Mouse (Mus musculus) forebrain, embryonic 10.5 days (tissue): ENCODE measurements around the gene Nt5c2. TPM values are rescaled to one million over a fixed set of nuclear protein-coding genes. Genes with fewer than 3 reads are reported as not detected.

Experiments
- DNase-seq: peaks from one replicate; pipeline ENCODE4 v3.0.0-alpha.2; 2017; ENCODE audit warnings: low spot score; ENCODE audit errors: extremely low spot score
- H3K27ac ChIP-seq: fragments of 300-500 bp; sonication (generic); 2 replicates; pipeline ENCODE4 v1.5.1; 2016; ENCODE audit warnings: mild to moderate bottlenecking
- H3K27me3 ChIP-seq: fragments of 300-500 bp; sonication (generic); 2 replicates; pipeline ENCODE4 v1.6.1; 2016; ENCODE audit warnings: mild to moderate bottlenecking; ENCODE audit not compliant: poor library complexity, severe bottlenecking
- H3K36me3 ChIP-seq: fragments of 300-500 bp; sonication (generic); replicated peaks from 2 replicates; pipeline ENCODE4 v1.6.1; 2016; ENCODE audit warnings: mild to moderate bottlenecking, moderate library complexity
- H3K4me1 ChIP-seq: fragments of 300-500 bp; sonication (generic); 2 replicates; pipeline ENCODE4 v1.6.1; 2016
- H3K4me3 ChIP-seq: fragments of 300-500 bp; sonication (generic); 2 replicates; pipeline ENCODE4 v1.5.1; 2016; ENCODE audit warnings: mild to moderate bottlenecking, moderate library complexity
- H3K9me3 ChIP-seq: fragments of 300-500 bp; sonication (generic); 2 replicates; pipeline ENCODE4 v1.6.1; 2016; ENCODE audit warnings: mild to moderate bottlenecking, moderate library complexity
- WGBS: fragments of 180-500 bp; shearing (Covaris S2); methylation state at CpG from one replicate; pipeline ENCODE4 v1.1.7; 2016; 5-methylcytosine and 5-hydroxymethylcytosine counted together
- polyA plus RNA-seq: library from polyadenylated mRNA; unstranded; fragments of >200 nt; fragmentation: Nextera tagmentation; extraction: Ambion mirVana; gene quantifications from 2 replicates; pipeline ENCODE4 v1.2.1, GENCODE M21; 2016

The Nt5c2 gene
- polyA plus RNA-seq, 1 experiment from 2014 or later: 71.1 TPM

GRCm38 (mm10) chr19:46857277-46857989 is 157.5 kb downstream of the Nt5c2 start:
- 70% methylated on average over 9 of the region's 9 CpGs for WGBS
- Histone ChIP-seq H3K27me3 (no peaks in the 10 kb centered on the region), H3K36me3 (no peaks in the 10 kb centered on the region), H3K27ac (no peak overlapping the region), H3K4me1 (peaks cover 29% of the 10 kb centered on the region), H3K9me3 (no peaks in the 10 kb centered on the region), H3K4me3 (no peak overlapping the region)
- no peak for DNase-seq

GRCm38 (mm10) chr19:46856780-46857179 is 158.2 kb downstream of the Nt5c2 start:
- Histone ChIP-seq H3K9me3 (no peaks in the 10 kb centered on the region), H3K4me3 (no peak overlapping the region), H3K27ac (peak overlapping the region; percentile 4; the same call in 1 of the 2 replicates), H3K27me3 (no peaks in the 10 kb centered on the region), H3K36me3 (no peaks in the 10 kb centered on the region), H3K4me1 (peaks cover 29% of the 10 kb centered on the region)
- no peak for DNase-seq
- 36% methylated on average over 10 of the region's 10 CpGs for WGBS

GRCm38 (mm10) chr19:46856232-46856631 is 158.7 kb downstream of the Nt5c2 start:
- H3K27ac ChIP-seq: peak overlapping the region; percentile 4; the same call in 1 of the 2 replicates
- H3K4me3 ChIP-seq: no peak overlapping the region
- 64% methylated on average over 6 of the region's 6 CpGs for WGBS
- H3K36me3 ChIP-seq: no peaks in the 10 kb centered on the region
- DNase-seq: no peak
- no peaks in the 10 kb centered on the region for H3K9me3 ChIP-seq
- H3K27me3 ChIP-seq: no peaks in the 10 kb centered on the region
- peaks cover 29% of the 10 kb centered on the region for H3K4me1 ChIP-seq

GRCm38 (mm10) chr19:46849443-46849997 is 165.4 kb downstream of the Nt5c2 start:
- peaks cover 16% of the 10 kb centered on the region for H3K4me1 ChIP-seq
- no peak overlapping the region for H3K4me3 ChIP-seq
- H3K27ac ChIP-seq: peak overlapping the region; percentile 56; the same call in 1 of the 2 replicates
- H3K9me3 ChIP-seq: no peaks in the 10 kb centered on the region
- no peak for DNase-seq
- H3K36me3 ChIP-seq: no peaks in the 10 kb centered on the region
- WGBS: 87% methylated on average over 9 of the region's 9 CpGs
- no peaks in the 10 kb centered on the region for H3K27me3 ChIP-seq

GRCm38 (mm10) chr19:46848381-46849268 is 166.3 kb downstream of the Nt5c2 start:
- peaks cover 9% of the 10 kb centered on the region for H3K4me1 ChIP-seq
- no peak overlapping the region for H3K4me3 ChIP-seq
- WGBS: 75% methylated on average over 14 of the region's 14 CpGs
- H3K9me3 ChIP-seq: no peaks in the 10 kb centered on the region
- peak overlapping the region; percentile 72 for H3K27ac ChIP-seq
- H3K27me3 ChIP-seq: no peaks in the 10 kb centered on the region
- H3K36me3 ChIP-seq: no peaks in the 10 kb centered on the region
- DNase-seq: no peak

- WGBS: 89% methylated on average over 5 of the region's 5 CpGs
- Histone ChIP-seq H3K9me3 (no peaks in the 10 kb centered on the region), H3K36me3 (no peaks in the 10 kb centered on the region), H3K27ac (no peak overlapping the region), H3K27me3 (no peaks in the 10 kb centered on the region), H3K4me3 (no peak overlapping the region), H3K4me1 (peaks cover 9% of the 10 kb centered on the region)
- no peak for DNase-seq
Observed at GRCm38 (mm10) chr19:46846459-46846858, 168.5 kb downstream of the Nt5c2 start.

- H3K4me3 ChIP-seq: no peak overlapping the region
Observed at GRCm38 (mm10) chr19:46846056-46846455, 168.9 kb downstream of the Nt5c2 start.

GRCm38 (mm10) chr19:46843030-46843429 is 171.9 kb downstream of the Nt5c2 start:
- 100% methylated on average over 2 of the region's 2 CpGs for WGBS

More at GRCm38 (mm10) chr19:46846056-46846455, 168.9 kb downstream of the Nt5c2 start:
- no peak for DNase-seq
- Histone ChIP-seq H3K27me3 (no peaks in the 10 kb centered on the region), H3K27ac (no peak overlapping the region), H3K4me1 (peaks cover 9% of the 10 kb centered on the region), H3K36me3 (no peaks in the 10 kb centered on the region), H3K9me3 (no peaks in the 10 kb centered on the region)
- 86% methylated on average over 7 of the region's 7 CpGs for WGBS

GRCm38 (mm10) chr19:46841016-46841415 is 173.9 kb downstream of the Nt5c2 start:
- no peak overlapping the region for H3K4me3 ChIP-seq
- WGBS: 88% methylated on average over 4 of the region's 4 CpGs
- H3K4me1 ChIP-seq: peaks cover 9% of the 10 kb centered on the region
- H3K27me3 ChIP-seq: no peaks in the 10 kb centered on the region
- no peak overlapping the region for H3K27ac ChIP-seq
- H3K36me3 ChIP-seq: no peaks in the 10 kb centered on the region
- no peak for DNase-seq
- no peaks in the 10 kb centered on the region for H3K9me3 ChIP-seq

More at GRCm38 (mm10) chr19:46843030-46843429, 171.9 kb downstream of the Nt5c2 start:
- H3K27ac ChIP-seq: no peak overlapping the region
- H3K9me3 ChIP-seq: no peaks in the 10 kb centered on the region
- H3K4me1 ChIP-seq: peaks cover 4% of the 10 kb centered on the region; the same call in 1 of the 2 replicates
- no peak overlapping the region for H3K4me3 ChIP-seq
- no peaks in the 10 kb centered on the region for H3K27me3 ChIP-seq
- no peaks in the 10 kb centered on the region for H3K36me3 ChIP-seq
- no peak for DNase-seq

- WGBS: 93% methylated on average over 11 of the region's 11 CpGs
- no peak for DNase-seq
- Histone ChIP-seq H3K27me3 (no peaks in the 10 kb centered on the region), H3K27ac (no peak overlapping the region), H3K36me3 (no peaks in the 10 kb centered on the region), H3K4me1 (peaks cover 22% of the 10 kb centered on the region), H3K9me3 (no peaks in the 10 kb centered on the region), H3K4me3 (no peak overlapping the region)
Observed at GRCm38 (mm10) chr19:46837290-46838079, 177.5 kb downstream of the Nt5c2 start.

GRCm38 (mm10) chr19:46836085-46836484 is 178.9 kb downstream of the Nt5c2 start:
- no peaks in the 10 kb centered on the region for H3K36me3 ChIP-seq
- H3K4me1 ChIP-seq: peaks cover 22% of the 10 kb centered on the region
- no peak overlapping the region for H3K27ac ChIP-seq
- H3K27me3 ChIP-seq: no peaks in the 10 kb centered on the region
- H3K4me3 ChIP-seq: no peak overlapping the region
- H3K9me3 ChIP-seq: no peaks in the 10 kb centered on the region
- no peak for DNase-seq
- 82% methylated on average over 3 of the region's 3 CpGs for WGBS

GRCm38 (mm10) chr19:46835339-46835738 is 179.6 kb downstream of the Nt5c2 start:
- Histone ChIP-seq H3K27me3 (no peaks in the 10 kb centered on the region), H3K4me1 (peaks cover 22% of the 10 kb centered on the region), H3K36me3 (no peaks in the 10 kb centered on the region), H3K9me3 (no peaks in the 10 kb centered on the region), H3K27ac (no peak overlapping the region), H3K4me3 (no peak overlapping the region)
- WGBS: 89% methylated on average over 4 of the region's 4 CpGs
- no peak for DNase-seq
